Mouse (Mus musculus): ENCODE measurements around the gene Ppfia1.

DNA sequence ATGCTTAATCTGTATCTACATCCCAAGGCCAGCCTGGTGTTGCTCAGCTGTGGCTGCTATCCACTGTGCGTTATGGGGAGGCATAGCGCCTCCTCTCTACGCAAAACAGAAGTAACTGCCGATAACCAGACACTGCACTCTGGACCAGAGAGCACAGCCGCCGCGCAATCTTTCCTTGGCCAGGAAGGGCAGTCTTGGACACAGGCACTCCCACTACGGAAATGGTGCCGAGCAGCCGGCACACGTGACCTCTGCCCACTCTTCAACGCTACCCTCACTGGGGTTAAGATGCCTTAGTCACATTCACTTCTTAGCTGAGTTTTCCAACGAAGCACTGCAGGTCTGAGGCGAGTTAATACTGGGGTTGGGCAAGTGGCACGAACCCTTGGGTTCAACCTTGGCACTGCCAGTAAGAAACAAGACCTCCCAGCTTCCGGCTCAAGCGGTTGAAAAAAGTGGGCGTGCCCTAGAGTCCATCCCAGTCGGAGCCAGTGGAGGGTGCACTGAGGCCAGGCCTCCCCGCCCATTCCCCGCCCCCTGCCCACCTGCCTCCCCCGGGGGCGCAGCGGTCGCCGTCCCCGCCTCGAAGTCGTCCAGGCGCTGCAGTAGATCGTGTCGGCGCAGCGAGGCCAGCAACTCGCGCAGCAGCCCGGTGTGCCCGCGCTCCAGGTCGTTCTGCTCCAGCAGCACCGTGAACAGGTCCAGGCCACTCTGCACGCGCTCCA lies 28.2 kb upstream of the Ppfia1 start:
- TF ChIP-seq CTCF (IDR thresholded peaks at IDR 0.05; ENCODE audit: borderline replicate concordance, insufficient read depth, low read depth, low read length), result peak; percentile 40; the same call in 1 of the 2 replicates
- TF ChIP-seq POLR2A (IDR thresholded peaks at IDR 0.05; ENCODE audit: borderline replicate concordance, insufficient read depth, low read length), result no peak

All from cerebellum, adult 2 months (tissue).